Mouse (Mus musculus): Measurements from ENCODE around the gene Trit1.

Trit1 gene

GRCm38 (mm10) chr4:123016451-123016957 lies at the start of gene Trit1:
Gene Trit1, plus strand, starts transcription at chr4:123016597.
- DNase-seq (ENCODE audit: low read depth, low spot score): peak; percentile 96

- DNase-seq (ENCODE audit: low read depth, low spot score): no peak
These were observed 48.3 kb upstream of the Trit1 start for GRCm38 (mm10) chr4:122968106-122968505.

- no peak for DNase-seq (ENCODE audit: low read depth, low spot score)
These were observed 45.2 kb upstream of the Trit1 start for GRCm38 (mm10) chr4:122971191-122971590.

DNA sequence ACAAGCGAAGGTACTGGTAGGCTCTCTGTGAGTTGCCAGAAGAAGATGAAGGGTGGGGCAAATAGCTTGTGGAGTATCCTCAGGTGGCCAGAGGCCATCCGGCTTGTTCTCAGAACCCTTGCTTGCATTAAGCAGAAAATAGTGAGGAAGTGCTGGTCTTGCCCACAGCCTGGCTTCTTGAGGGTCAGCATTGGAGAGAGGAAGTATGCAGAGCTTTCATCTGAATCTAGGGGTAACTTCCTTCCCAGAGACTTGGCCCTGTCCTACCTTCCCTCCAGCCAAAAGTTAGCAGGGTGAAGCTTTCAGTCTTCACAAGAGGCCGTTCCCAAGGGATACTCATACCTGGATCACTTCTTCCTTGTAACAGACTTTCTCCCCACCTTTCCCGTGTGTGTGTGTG lies 44.8 kb upstream of the Trit1 start:
- no peak for DNase-seq (ENCODE audit: low read depth, low spot score)

- no peak for DNase-seq (ENCODE audit: low read depth, low spot score)
These were observed 44.3 kb upstream of the Trit1 start for GRCm38 (mm10) chr4:122972056-122972455.

DNA sequence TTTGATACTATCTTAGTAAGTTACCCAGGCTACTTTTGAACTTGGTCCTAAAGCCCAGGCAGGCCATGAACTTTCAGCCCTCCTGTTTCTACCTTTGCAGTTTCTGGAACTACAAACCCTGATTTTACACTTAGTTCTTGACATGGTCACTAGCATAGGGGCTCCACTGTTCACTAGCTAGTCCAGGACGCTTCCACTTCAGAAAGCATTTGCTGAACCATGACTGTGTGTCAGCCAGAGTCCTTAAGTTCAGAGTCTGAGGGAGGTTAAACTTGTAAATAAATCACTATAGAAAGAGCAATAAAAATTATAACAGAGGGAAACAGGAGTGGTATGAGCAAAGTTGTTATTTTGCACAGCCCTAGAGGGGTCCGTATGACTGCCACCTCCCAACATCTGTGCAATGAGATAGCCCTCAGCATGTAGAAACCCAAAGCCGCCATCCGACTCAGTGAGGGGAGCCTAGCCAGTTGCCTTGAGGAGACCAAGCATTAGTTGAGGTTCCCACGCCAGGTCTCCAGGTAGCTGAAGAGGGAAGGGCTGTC lies 41.3 kb upstream of the Trit1 start:
- DNase-seq (ENCODE audit: low read depth, low spot score): no peak

- DNase-seq (ENCODE audit: low read depth, low spot score): no peak
These were observed 39.5 kb upstream of the Trit1 start for GRCm38 (mm10) chr4:122976885-122977284.

DNA sequence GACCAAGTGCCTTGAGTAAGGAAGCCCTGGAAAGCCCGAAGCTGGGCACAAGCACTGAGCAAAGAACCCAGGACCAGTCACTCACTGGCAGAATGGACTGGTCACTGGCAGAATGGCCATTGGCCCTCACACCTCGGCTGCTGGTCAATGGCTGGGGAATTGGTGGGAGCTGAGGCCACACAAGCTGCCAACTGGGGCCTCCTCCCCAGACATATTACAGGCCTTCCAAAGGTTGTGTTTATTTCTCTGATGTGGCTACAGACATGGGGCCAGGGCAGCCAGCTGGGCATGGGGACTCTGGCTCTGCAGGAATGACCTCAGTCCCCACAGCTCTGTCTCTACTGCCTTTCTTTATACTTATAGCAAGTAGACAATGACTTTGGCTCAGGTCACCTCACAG lies 37.5 kb upstream of the Trit1 start:
- DNase-seq (ENCODE audit: low read depth, low spot score): no peak

GRCm38 (mm10) chr4:122979826-122980225 lies 36.6 kb upstream of the Trit1 start:
- no peak for DNase-seq (ENCODE audit: low read depth, low spot score)

DNA sequence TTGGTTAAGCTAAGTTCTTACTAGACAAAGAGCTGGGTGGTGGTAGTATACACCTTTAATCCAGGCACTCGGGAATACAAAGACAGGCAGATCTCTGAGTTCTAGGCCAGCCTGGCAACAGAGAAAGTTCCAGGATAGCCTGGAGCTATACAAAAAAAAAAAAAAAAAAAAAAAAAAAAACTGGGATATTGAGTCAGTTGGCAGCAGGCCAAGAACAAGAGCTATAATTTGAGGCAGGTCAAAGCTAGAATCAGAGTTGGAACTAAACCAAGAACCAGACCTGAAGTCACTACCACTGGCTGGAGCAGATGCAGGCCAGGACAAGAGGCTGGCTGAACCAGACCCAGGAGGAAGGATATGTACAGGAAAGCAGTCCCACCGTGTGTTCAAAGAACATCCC lies 35.7 kb upstream of the Trit1 start:
- no peak for DNase-seq (ENCODE audit: low read depth, low spot score)

DNA sequence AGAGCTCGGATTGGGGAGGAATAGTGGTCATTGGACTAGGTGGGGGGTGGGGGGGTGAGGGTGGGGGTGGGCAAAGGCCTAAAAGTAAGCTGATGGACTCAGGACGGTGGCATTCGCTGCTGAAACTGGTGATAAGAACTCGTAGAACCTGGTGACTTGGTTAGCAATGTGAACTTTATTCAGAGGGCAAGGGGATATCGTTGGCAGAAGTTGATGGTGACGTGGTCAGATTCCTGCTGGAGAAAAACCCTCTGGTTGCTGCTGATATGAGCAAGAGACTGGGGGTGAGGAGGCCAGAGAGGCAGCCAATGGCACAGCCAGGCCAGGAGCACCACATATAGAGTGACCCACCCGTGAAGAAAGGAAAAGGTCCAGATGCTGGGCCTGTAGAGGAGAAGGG lies 35.2 kb upstream of the Trit1 start:
- DNase-seq (ENCODE audit: low read depth, low spot score): no peak

- no peak for DNase-seq (ENCODE audit: low read depth, low spot score)
These were observed 34.5 kb upstream of the Trit1 start for GRCm38 (mm10) chr4:122981930-122982329.

- no peak for DNase-seq (ENCODE audit: low read depth, low spot score)
These were observed 33.9 kb upstream of the Trit1 start for GRCm38 (mm10) chr4:122982537-122982936.

DNA sequence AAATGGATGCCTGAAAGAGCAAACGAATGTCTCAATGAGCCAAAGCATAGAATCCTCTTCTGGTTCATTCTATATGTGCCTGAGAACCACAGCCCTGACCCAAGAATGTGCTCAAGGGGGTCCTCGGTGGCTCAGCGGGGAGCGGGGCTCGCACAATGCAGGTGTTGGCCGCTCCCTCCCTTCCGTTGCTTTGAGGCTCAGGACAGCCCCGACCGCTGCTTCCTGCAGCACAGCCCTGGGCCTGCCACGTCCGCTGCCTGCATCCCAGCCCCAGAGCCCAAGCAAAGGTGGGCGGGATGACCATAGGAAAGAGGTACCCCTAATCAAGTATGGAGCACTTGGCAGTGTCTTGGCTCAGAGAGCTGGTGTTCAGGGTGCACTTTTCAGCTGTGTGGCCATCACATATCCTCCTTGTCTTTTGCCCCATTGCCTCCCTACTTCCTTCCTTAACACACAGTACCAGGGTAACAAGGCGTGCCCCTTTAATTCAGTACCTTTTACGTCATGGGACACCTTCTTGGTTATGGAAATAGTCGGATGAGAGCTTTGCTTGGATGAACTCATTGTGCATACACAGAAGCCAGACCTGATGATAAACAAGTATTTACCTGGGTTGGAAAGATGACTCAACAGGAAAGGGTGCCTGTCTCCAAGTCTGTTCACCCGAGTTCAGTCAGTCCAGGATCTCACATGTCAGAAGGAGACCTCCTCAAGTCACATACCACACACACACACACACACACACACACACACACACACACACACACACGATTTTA lies 32.7 kb upstream of the Trit1 start:
- DNase-seq (ENCODE audit: low read depth, low spot score): no peak

GRCm38 (mm10) chr4:122985110-122985509 lies 31.3 kb upstream of the Trit1 start:
- peak; percentile 80 for DNase-seq (ENCODE audit: low read depth, low spot score)

DNA sequence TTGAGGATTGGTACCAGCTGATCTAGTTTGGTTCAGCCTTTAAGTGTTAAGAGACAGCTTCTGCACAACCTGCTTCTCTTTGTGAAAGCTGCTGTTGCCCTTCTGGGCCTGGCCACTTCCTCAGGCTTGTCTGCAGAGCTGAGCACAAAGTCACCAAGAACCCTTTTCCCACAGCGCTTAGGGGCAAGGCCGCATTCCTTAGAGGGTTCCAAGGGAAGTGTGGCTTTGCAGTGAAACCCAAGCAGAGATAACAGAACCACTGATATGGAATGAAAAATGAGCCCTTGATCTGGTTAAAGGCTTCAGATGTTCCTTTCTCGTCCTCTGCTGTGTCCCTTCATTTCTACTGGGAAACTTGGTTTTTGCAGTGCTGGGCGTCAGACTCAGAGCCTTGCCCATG lies 29.0 kb upstream of the Trit1 start:
- DNase-seq (ENCODE audit: low read depth, low spot score): no peak

GRCm38 (mm10) chr4:122988004-122988403 lies 28.4 kb upstream of the Trit1 start:
- DNase-seq (ENCODE audit: low read depth, low spot score): peak; percentile 60

DNA sequence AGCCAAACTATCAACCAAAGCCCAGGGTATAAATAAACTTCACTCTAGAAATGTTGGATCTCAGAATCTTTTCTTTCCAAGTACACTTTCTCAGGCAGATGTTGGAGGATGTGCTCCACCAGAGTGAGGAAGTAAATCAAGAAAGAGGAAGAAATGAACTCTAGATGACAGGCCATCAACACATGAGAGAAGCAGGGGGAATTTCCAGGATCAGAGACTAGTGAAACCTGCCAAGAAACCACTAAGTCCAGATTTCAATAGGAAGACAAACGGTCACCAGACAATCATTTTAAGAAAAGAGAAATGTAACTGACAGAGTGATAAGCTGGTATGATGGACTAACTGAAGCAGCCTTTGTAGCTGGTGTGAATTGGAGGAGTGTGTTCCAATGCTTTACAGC lies 25.2 kb upstream of the Trit1 start:
- DNase-seq (ENCODE audit: low read depth, low spot score): peak; percentile 67

GRCm38 (mm10) chr4:122992276-122992675 lies 24.1 kb upstream of the Trit1 start:
- no peak for DNase-seq (ENCODE audit: low read depth, low spot score)

- peak; percentile 90 for DNase-seq (ENCODE audit: low read depth, low spot score)
These were observed 20.8 kb upstream of the Trit1 start, which contains the start of gene Mycl for GRCm38 (mm10) chr4:122995404-122996220. Gene Mycl, plus strand, starts transcription at chr4:122995652.

GRCm38 (mm10) chr4:122996221-122996617 lies 20.2 kb upstream of the Trit1 start:
- DNase-seq (ENCODE audit: low read depth, low spot score): no peak

- peak; percentile 60 for DNase-seq (ENCODE audit: low read depth, low spot score)
These were observed 19.6 kb upstream of the Trit1 start for GRCm38 (mm10) chr4:122996618-122997381.

All from A20 (cell line).